Mouse (Mus musculus) lung, embryonic 16.5 days (tissue): Measurements from ENCODE around the gene Podn. TPM values are rescaled to one million over a fixed set of nuclear protein-coding genes. Genes with fewer than 3 reads are reported as not detected.

Source experiments
- ATAC-seq: fragments of 200-750 bp; cut with Nextera tagmentation; 2 replicates; pipeline ENCODE4 v1.8.0; 2017; ENCODE audit warnings: low read depth, mild to moderate bottlenecking, moderate library complexity
- H3K27ac ChIP-seq: fragments of 300-500 bp; sonication (generic); 2 replicates; pipeline ENCODE4 v1.5.1; 2014; ENCODE audit warnings: mild to moderate bottlenecking, control low read depth, low read length
- H3K27me3 ChIP-seq: fragments of 300-500 bp; sonication (generic); 2 replicates; pipeline ENCODE4 v1.6.1; 2014; ENCODE audit warnings: low read depth, low read length, mixed read lengths; ENCODE audit not compliant: control insufficient read depth, insufficient read depth
- H3K36me3 ChIP-seq: fragments of 300-500 bp; sonication (generic); 2 replicates; pipeline ENCODE4 v1.6.1; 2014; ENCODE audit warnings: low read length; ENCODE audit not compliant: control insufficient read depth, insufficient read depth
- H3K4me1 ChIP-seq: fragments of 300-500 bp; sonication (generic); replicated peaks from 2 replicates; pipeline ENCODE4 v1.6.1; 2014; ENCODE audit warnings: low read length, mixed read lengths; ENCODE audit not compliant: control insufficient read depth, insufficient read depth
- H3K4me2 ChIP-seq: fragments of 300-500 bp; sonication (generic); 2 replicates; pipeline ENCODE4 v1.6.1; 2014; ENCODE audit warnings: low read depth, low read length, control low read depth
- H3K4me3 ChIP-seq: fragments of 300-500 bp; sonication (generic); 2 replicates; pipeline ENCODE4 v1.5.1; 2014; ENCODE audit warnings: mild to moderate bottlenecking, low read length, control low read depth
- H3K9ac ChIP-seq: fragments of 300-500 bp; sonication (generic); 2 replicates; pipeline ENCODE4 v1.6.1; 2014; ENCODE audit warnings: low read length, control low read depth
- H3K9me3 ChIP-seq: fragments of 300-500 bp; sonication (generic); 2 replicates; pipeline ENCODE4 v1.6.1; 2016; ENCODE audit warnings: low read length; ENCODE audit not compliant: control insufficient read depth
- WGBS: fragments of 180-500 bp; shearing (Covaris S2); extraction: QIAGEN DNeasy Blood & Tissue Kit; methylation state at CpG from one replicate; pipeline ENCODE4 v1.1.7; 2014; 5-methylcytosine and 5-hydroxymethylcytosine counted together
- polyA plus RNA-seq: library from polyadenylated mRNA; unstranded; fragments of >200 nt; fragmentation: Nextera tagmentation; extraction: Ambion mirVana; gene quantifications from 2 replicates; pipeline ENCODE4 v1.2.1, GENCODE M21; 2015

The Podn gene
- polyA plus RNA-seq, 1 experiment from 2014 or later, result 1.5 TPM

DNA sequence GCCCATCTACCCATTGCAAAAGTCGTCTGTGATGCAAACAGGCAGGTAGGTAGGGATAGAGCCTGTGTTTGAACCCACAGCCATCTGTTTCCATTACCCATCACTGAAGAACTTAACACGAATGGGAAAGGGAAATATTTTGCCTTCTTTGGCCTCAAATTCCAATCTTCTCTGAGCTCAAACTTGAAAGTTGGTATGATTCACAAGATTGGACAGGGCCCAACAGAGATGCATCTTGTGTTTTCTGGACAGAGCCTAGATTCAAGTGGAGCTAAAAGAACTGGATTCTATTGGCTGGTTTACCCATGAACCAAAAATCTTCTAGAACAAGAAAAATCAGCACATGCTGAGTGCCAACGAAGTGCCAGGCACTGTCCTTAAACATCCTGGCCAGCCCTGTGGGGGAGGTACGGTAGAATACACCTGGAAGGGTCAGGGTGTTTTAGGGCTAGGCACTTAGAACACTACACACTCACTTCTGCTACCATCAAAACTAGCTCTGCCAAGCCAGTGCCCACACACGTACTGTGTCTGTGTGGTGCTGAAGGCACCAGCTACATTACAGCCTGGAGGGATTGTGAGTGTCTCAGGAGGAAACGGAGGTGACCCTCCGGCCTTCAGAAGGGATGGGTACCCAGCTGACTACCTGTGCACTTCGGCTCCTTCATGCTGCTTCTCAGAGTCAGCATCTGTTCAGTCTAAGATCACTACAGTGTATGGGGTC is 63.0 kb downstream of the Podn start:
- Histone ChIP-seq H3K27me3 (peaks cover 29% of the 10 kb centered on the region), H3K36me3 (no peaks in the 10 kb centered on the region), H3K4me2 (no peak overlapping the region), H3K4me3 (no peak overlapping the region), H3K27ac (no peak overlapping the region), H3K4me1 (peaks cover 10% of the 10 kb centered on the region), H3K9ac (no peak overlapping the region), H3K9me3 (no peaks in the 10 kb centered on the region)
- WGBS, result 85% methylated on average over 8 of the region's 8 CpGs
- no peak for ATAC-seq

DNA sequence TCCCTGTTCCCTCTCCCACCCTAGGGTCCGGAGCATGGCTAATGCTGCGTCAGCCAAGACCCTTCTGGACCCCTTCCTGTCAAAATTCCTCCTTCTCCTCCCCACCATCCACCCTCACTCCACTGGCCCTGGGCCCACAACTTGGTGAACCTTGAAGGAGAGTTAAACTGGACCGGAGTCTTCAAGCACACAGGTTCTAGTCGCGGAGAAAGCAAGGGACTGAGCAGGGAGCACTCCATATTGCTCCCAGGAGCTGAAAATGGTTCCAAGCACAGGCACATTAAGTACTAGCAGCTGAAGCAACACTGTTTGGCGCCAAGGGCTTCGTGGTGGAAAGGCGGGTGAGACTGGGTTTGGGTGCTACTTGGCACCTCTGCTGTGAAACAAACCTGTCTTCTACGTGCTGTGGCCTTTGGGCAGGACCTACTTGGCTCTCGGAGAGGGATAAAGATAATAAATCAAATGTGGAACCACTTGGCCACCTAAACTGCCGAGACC is 63.8 kb downstream of the Podn start:
- peak overlapping the region; percentile 65 for H3K4me3 ChIP-seq
- 33% methylated on average over 11 of the region's 11 CpGs for WGBS
- H3K36me3 ChIP-seq, result no peaks in the 10 kb centered on the region
- H3K4me2 ChIP-seq, result peak overlapping the region; percentile 99
- H3K9ac ChIP-seq, result peak overlapping the region; percentile 63; the same call in 1 of the 2 replicates
- H3K27ac ChIP-seq, result no peak overlapping the region
- ATAC-seq, result no peak; the same call in 1 of the 2 replicates
- peaks cover 29% of the 10 kb centered on the region for H3K27me3 ChIP-seq
- H3K9me3 ChIP-seq, result no peaks in the 10 kb centered on the region
- H3K4me1 ChIP-seq, result peaks cover 10% of the 10 kb centered on the region

DNA sequence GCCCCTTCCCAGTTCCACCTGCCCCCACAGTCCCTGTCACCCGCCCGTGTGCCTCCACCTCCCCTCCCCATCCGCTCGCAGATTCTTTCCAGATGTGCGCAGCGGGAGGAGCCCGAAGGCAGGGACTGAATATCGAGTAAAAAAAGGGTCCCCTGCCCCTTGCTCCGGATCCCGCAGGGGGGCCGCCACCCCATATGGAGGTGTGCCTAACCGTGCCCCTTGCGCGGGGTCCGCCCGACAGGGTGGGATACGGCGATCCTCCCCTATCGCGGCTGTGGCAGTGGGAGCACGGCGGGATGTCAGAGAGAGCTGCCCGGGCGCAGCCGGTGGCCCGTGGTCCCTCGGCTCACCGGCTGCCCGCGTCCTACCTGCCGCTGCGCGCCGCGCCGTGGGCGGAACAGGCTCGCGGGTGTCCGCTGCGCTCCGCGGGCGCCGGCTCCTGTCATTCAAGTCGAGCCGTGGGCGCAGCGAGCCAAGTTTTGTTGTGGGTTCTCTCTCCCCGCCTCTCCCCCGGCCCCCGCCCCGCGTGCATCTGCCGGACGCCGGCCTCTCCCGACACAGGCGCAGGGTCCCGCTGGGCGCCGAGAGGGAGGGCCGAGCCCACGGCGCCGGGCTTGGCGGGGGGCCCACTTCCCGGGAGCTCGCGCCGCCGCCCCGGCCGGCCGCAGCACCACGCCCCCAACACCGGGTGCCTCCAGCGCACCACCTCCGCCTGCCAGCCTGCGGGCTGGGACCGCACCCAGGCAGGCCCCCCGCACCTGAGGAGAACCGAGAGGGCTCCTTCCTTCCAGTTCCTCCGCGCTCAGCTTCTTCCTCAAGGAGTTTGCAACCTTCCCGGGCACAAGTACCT is 64.5 kb downstream of the Podn start:
- H3K27ac ChIP-seq, result no peak overlapping the region
- no peaks in the 10 kb centered on the region for H3K9me3 ChIP-seq
- H3K36me3 ChIP-seq, result no peaks in the 10 kb centered on the region
- ATAC-seq, result peak; percentile 44
- H3K4me1 ChIP-seq, result peaks cover 10% of the 10 kb centered on the region
- peak overlapping the region; percentile 99 for H3K4me2 ChIP-seq
- H3K27me3 ChIP-seq, result peaks cover 29% of the 10 kb centered on the region
- peak overlapping the region; percentile 63 for H3K9ac ChIP-seq
- H3K4me3 ChIP-seq, result peak overlapping the region; percentile 65
- WGBS, result under 1% methylated on average over 62 of the region's 86 CpGs

DNA sequence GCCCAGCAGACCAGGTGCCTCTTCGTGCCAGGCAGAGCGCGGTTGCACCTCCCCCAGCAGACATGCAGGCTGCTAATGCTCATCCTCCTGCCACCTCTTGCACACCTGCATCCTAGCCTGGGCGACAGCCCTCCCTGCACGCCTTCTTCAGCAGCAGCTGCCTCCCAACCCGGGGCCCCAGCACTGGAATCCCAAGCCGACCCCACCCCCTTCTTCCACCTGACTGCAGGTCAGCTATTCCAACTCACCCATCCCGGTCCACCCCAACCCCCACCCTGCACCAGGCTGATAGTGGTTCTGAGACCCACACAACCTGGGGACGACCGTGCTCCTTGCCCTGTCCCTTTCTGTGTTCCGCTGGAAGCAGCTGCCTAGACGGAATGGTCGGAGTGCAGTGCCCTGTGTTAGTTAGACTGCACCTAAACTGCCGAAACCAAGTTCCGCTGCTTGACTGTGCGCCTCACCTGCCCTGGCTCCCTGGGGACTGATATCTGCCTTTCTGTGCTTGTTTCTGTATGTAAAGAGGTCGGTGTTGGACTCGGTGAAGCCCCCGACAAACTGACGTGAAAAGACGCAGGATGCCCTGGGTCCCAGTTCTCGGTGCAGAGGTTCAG is 65.2 kb downstream of the Podn start:
- Histone ChIP-seq H3K36me3 (no peaks in the 10 kb centered on the region), H3K4me2 (peak overlapping the region; percentile 99), H3K9ac (peak overlapping the region; percentile 63), H3K4me1 (peaks cover 10% of the 10 kb centered on the region), H3K27me3 (peaks cover 29% of the 10 kb centered on the region), H3K27ac (no peak overlapping the region), H3K4me3 (peak overlapping the region; percentile 65), H3K9me3 (no peaks in the 10 kb centered on the region)
- peak; percentile 13; the same call in 1 of the 2 replicates for ATAC-seq
- WGBS, result 4% methylated on average over 22 of the region's 22 CpGs

DNA sequence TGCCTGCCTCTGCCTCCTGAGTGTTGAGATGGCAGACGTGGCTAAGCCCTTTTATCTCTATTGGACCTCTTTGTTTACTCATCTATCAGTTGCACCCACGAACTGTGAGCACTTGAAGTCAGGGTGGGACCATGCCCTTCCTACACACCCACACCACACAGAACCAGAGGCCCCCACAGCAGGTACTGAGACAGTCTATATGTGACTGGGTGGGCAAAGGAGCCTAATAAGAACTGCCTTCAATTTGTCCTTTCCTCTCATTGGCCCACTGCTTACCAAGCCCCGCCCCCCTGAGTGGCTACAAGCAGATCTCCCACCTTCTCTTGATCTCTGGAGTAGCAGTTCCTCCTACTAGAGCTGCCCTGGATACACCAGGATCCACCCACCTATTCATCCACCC is 70.1 kb downstream of the Podn start:
- Histone ChIP-seq H3K27ac (no peak overlapping the region), H3K9ac (no peak overlapping the region), H3K4me1 (peaks cover 9% of the 10 kb centered on the region), H3K4me3 (no peak overlapping the region), H3K36me3 (no peaks in the 10 kb centered on the region), H3K27me3 (peaks cover 13% of the 10 kb centered on the region), H3K4me2 (no peak overlapping the region), H3K9me3 (no peaks in the 10 kb centered on the region)
- WGBS, result 15% methylated on average over 3 of the region's 3 CpGs
- ATAC-seq, result no peak

DNA sequence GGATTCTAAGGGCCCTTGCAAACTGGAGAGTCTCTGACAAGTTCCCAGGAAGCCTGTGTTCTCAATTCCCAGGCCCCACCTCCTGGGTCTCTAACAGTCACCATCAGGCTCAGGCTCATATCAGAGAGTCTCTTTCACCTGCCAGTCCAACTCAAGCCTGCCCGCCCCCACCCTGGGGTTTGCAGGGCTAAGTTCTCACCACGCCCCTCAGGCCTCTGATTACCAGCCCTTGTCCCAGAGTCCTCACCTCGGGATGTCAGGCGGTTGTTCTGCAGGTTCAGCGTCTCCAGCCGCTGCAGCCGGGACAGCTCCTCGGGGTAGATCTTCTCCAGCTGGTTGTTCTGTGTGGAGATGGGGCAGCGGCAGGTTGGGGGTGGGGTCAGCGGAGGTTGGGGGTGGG is 71.0 kb downstream of the Podn start:
- Histone ChIP-seq H3K4me2 (peak overlapping the region; percentile 40), H3K36me3 (no peaks in the 10 kb centered on the region), H3K9me3 (no peaks in the 10 kb centered on the region), H3K9ac (peak overlapping the region; percentile 6; the same call in 1 of the 2 replicates), H3K27ac (no peak overlapping the region), H3K4me3 (peak overlapping the region; percentile 3; the same call in 1 of the 2 replicates), H3K27me3 (peaks cover 4% of the 10 kb centered on the region), H3K4me1 (peaks cover 7% of the 10 kb centered on the region; the same call in 1 of the 2 replicates)
- 7% methylated on average over 10 of the region's 10 CpGs for WGBS
- ATAC-seq, result peak; percentile 85

DNA sequence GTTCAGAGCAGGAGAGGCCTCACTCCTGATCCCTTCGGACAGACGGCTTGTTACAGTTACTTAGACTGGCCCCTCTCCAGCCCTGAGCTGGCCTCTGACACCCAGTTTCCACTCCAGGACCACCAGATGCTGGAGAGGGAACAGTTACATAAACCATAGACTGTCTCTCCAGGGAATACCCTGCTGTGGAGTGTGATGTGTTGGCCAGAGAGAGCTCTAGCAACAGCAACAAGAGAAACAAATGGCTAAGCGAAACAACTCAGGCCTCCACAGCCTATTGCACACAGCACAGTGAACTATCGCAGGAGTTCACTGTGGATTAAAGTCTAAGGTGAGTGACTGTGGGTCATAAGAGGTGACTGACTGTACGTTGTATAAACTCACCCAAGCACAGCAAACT is 71.6 kb downstream of the Podn start:
- 57% methylated on average over 5 of the region's 5 CpGs for WGBS
- Histone ChIP-seq H3K27me3 (peaks cover 3% of the 10 kb centered on the region; the same call in 1 of the 2 replicates), H3K4me1 (peaks cover 7% of the 10 kb centered on the region; the same call in 1 of the 2 replicates), H3K4me3 (no peak overlapping the region), H3K9me3 (no peaks in the 10 kb centered on the region), H3K9ac (no peak overlapping the region), H3K36me3 (no peaks in the 10 kb centered on the region), H3K27ac (peak overlapping the region; percentile 55), H3K4me2 (no peak overlapping the region)
- ATAC-seq, result peak; percentile 27

DNA sequence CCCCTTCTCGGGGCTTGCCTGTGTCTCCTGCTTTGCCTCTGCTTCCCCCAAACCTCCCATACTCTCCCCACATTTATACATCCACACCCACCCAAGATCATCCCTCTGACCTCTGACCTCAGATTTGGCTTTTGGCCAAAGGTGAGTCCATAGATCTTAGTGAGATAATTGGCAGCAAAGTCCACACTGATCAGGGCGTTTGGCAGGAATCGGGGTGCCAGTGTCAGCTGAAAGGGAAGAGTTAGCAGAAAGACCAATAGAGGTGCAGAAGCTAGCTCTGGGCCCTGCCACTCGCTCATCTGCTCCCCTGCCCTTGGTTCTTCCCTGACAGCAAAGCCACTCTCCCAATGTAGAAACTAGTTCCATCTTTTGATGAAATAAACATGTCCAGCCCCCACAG is 73.1 kb downstream of the Podn start:
- no peaks in the 10 kb centered on the region for H3K9me3 ChIP-seq
- H3K4me1 ChIP-seq, result peaks cover 7% of the 10 kb centered on the region; the same call in 1 of the 2 replicates
- 75% methylated on average over 4 of the region's 4 CpGs for WGBS
- no peaks in the 10 kb centered on the region for H3K36me3 ChIP-seq
- H3K9ac ChIP-seq, result no peak overlapping the region
- ATAC-seq, result no peak
- no peaks in the 10 kb centered on the region for H3K27me3 ChIP-seq
- H3K4me3 ChIP-seq, result no peak overlapping the region
- H3K4me2 ChIP-seq, result no peak overlapping the region
- no peak overlapping the region for H3K27ac ChIP-seq

DNA sequence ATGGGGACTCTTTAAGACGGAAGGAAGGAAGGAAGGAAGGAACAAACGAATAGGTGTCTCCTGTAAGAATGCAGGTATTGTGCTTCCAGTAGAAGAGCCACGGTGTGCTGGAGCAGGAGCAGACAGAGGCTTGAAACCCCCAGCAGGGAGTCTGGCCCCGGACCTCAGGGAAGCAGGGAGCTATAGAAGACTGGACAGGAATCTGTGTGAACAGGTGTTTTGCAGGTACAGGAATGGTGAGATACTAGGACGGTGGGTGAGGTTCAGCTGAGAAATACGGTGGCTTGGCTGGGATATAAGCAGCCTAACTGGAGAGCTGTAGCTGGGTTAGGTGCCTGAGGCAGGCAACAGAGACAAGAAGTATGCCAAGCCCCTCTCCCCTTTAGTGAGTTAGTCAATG is 76.1 kb downstream of the Podn start:
- Histone ChIP-seq H3K27me3 (no peaks in the 10 kb centered on the region), H3K36me3 (no peaks in the 10 kb centered on the region), H3K4me1 (0 out of 2 replicates have a peak, but pooled peaks cover 2% of the 10 kb centered on the region), H3K9me3 (no peaks in the 10 kb centered on the region), H3K4me2 (no peak overlapping the region), H3K27ac (no peak overlapping the region), H3K4me3 (no peak overlapping the region), H3K9ac (no peak overlapping the region)
- ATAC-seq, result no peak
- 57% methylated on average over 6 of the region's 6 CpGs for WGBS
